Mouse (Mus musculus): ENCODE results near the gene Slc1a4.
A peak's percentile ranks its signal among the peaks of the same experiment; 100 is the strongest.

Gene Slc1a4

GRCm38 (mm10) chr11:20332561-20333514 lies at the start of gene Slc1a4:
Gene Slc1a4 (minus strand): TSS chr11:20332713.
- DNase-seq (ENCODE audit: low spot score), result peak; percentile 98

GRCm38 (mm10) chr11:20380106-20380505 lies 47.6 kb upstream of the Slc1a4 start:
- DNase-seq (ENCODE audit: low spot score), result no peak

GRCm38 (mm10) chr11:20376642-20377041 lies 44.1 kb upstream of the Slc1a4 start:
- peak; percentile 29 for DNase-seq (ENCODE audit: low spot score)

GRCm38 (mm10) chr11:20372616-20373211 lies 40.2 kb upstream of the Slc1a4 start:
- no peak for DNase-seq (ENCODE audit: low spot score)

- no peak for DNase-seq (ENCODE audit: low spot score)
These were observed 38.0 kb upstream of the Slc1a4 start for GRCm38 (mm10) chr11:20370486-20370885.

GRCm38 (mm10) chr11:20366456-20366855 lies 33.9 kb upstream of the Slc1a4 start:
- no peak for DNase-seq (ENCODE audit: low spot score)

- no peak for DNase-seq (ENCODE audit: low spot score)
These were observed 28.8 kb upstream of the Slc1a4 start for GRCm38 (mm10) chr11:20361354-20361753.

- no peak for DNase-seq (ENCODE audit: low spot score)
These were observed 25.4 kb upstream of the Slc1a4 start for GRCm38 (mm10) chr11:20357684-20358447.

GRCm38 (mm10) chr11:20348466-20348865 lies 16.0 kb upstream of the Slc1a4 start:
- DNase-seq (ENCODE audit: low spot score), result no peak

GRCm38 (mm10) chr11:20347548-20347947 lies 15.0 kb upstream of the Slc1a4 start:
- no peak for DNase-seq (ENCODE audit: low spot score)

GRCm38 (mm10) chr11:20346369-20346768 lies 13.9 kb upstream of the Slc1a4 start:
- DNase-seq (ENCODE audit: low spot score), result no peak

GRCm38 (mm10) chr11:20343952-20344351 lies 11.4 kb upstream of the Slc1a4 start:
- no peak for DNase-seq (ENCODE audit: low spot score)

- DNase-seq (ENCODE audit: low spot score), result no peak
These were observed 9.1 kb upstream of the Slc1a4 start for GRCm38 (mm10) chr11:20341598-20341997.

- no peak for DNase-seq (ENCODE audit: low spot score)
These were observed 6.2 kb upstream of the Slc1a4 start for GRCm38 (mm10) chr11:20338703-20339102.

GRCm38 (mm10) chr11:20334301-20334700 lies 1.8 kb upstream of the Slc1a4 start:
- DNase-seq (ENCODE audit: low spot score), result no peak

GRCm38 (mm10) chr11:20331690-20332537 lies 599 bp downstream of the Slc1a4 start:
- DNase-seq (ENCODE audit: low spot score), result peak; percentile 44

GRCm38 (mm10) chr11:20331027-20331689 lies 1.4 kb downstream of the Slc1a4 start:
- DNase-seq (ENCODE audit: low spot score), result no peak

GRCm38 (mm10) chr11:20329711-20330110 lies 2.8 kb downstream of the Slc1a4 start:
- no peak for DNase-seq (ENCODE audit: low spot score)

GRCm38 (mm10) chr11:20328771-20329170 lies 3.7 kb downstream of the Slc1a4 start:
- DNase-seq (ENCODE audit: low spot score), result no peak

GRCm38 (mm10) chr11:20326328-20326995 lies 6.1 kb downstream of the Slc1a4 start:
- DNase-seq (ENCODE audit: low spot score), result no peak
